Mouse (Mus musculus) MEL (cell line): ENCODE data around the gene Igflr1. TPM values are rescaled to one million over a fixed set of nuclear protein-coding genes. Genes with fewer than 3 reads are reported as not detected.

ENCODE experiments used
- DNase-seq: peaks from one replicate; pipeline ENCODE4 v3.0.0; 2011; ENCODE audit warnings: low read depth, low spot score
- H3K27ac ChIP-seq: 2 replicates; pipeline ENCODE4 v1.5.1; 2012; ENCODE audit warnings: low read depth, mild to moderate bottlenecking, control low read depth, low read length, moderate library complexity; ENCODE audit not compliant: control insufficient read depth
- H3K27me3 ChIP-seq, 2 experiments: fragments of 150-350 bp in 1 of 2; sonication (generic) in 1 of 2; 2 replicates each; pipeline ENCODE4 v1.6.1; 2012; ENCODE audit warnings: low read length in 2 of 2, mild to moderate bottlenecking in 2 of 2, improper control_type of control experiment in 1 of 2, moderate library complexity in 1 of 2; ENCODE audit not compliant: insufficient read depth in 2 of 2, control insufficient read depth in 1 of 2
- H3K36me3 ChIP-seq, 2 experiments: 2 replicates each; pipeline ENCODE4 v1.6.1; 2012 to 2014; ENCODE audit warnings: low read length in 2 of 2, improper control_type of control experiment in 1 of 2, inconsistent platforms in 1 of 2, mild to moderate bottlenecking in 1 of 2; ENCODE audit not compliant: insufficient read depth in 2 of 2, control insufficient read depth in 1 of 2
- H3K4me1 ChIP-seq, 2 experiments: fragments of 150-350 bp in 1 of 2; sonication (generic) in 1 of 2; 2 replicates each; pipeline ENCODE4 v1.6.1; 2012; ENCODE audit warnings: low read length in 2 of 2, improper control_type of control experiment in 1 of 2, mild to moderate bottlenecking in 1 of 2; ENCODE audit not compliant: insufficient read depth in 2 of 2, control insufficient read depth in 1 of 2
- H3K4me3 ChIP-seq, 2 experiments: fragments of 150-350 bp in 1 of 2; sonication (generic) in 1 of 2; 2 replicates each; pipeline ENCODE4 v1.5.1; 2012; ENCODE audit warnings: low read depth in 2 of 2, low read length in 2 of 2, mild to moderate bottlenecking in 2 of 2, moderate library complexity in 2 of 2, control low read depth in 1 of 2, improper control_type of control experiment in 1 of 2; ENCODE audit not compliant: control insufficient read depth in 1 of 2, insufficient read depth in 1 of 2
- H3K79me2 ChIP-seq: 2 replicates; pipeline ENCODE4 v1.6.1; 2012; ENCODE audit warnings: mild to moderate bottlenecking, low read length, moderate library complexity; ENCODE audit not compliant: control insufficient read depth, poor library complexity, insufficient read depth
- H3K9ac ChIP-seq: 2 replicates; pipeline ENCODE4 v1.6.1; 2012; ENCODE audit warnings: low read depth, mild to moderate bottlenecking, control low read depth, low read length, moderate library complexity; ENCODE audit not compliant: control insufficient read depth, poor library complexity, severe bottlenecking
- H3K9me3 ChIP-seq: fragments of 150-350 bp; sonication (generic); replicated peaks from 2 replicates; pipeline ENCODE4 v1.6.1; 2012; ENCODE audit warnings: mild to moderate bottlenecking, low read length, improper control_type of control experiment, moderate library complexity; ENCODE audit not compliant: insufficient read depth
- BHLHE40 ChIP-seq: IDR thresholded peaks from 2 replicates; pipeline ENCODE4 v1.6.1; 2012; ENCODE audit warnings: low read depth, mild to moderate bottlenecking, inconsistent platforms, low read length, improper control_type of control experiment, borderline replicate concordance
- CHD1 ChIP-seq: IDR thresholded peaks from 2 replicates; pipeline ENCODE4 v1.6.1; 2012; ENCODE audit warnings: low read depth, mild to moderate bottlenecking, inconsistent platforms, low read length, improper control_type of control experiment
- CHD2 ChIP-seq: IDR thresholded peaks from 2 replicates; pipeline ENCODE4 v1.6.1; 2011; ENCODE audit warnings: low read length, improper control_type of control experiment
- CTCF ChIP-seq, 3 experiments: IDR thresholded peaks in 2 of 3; conservative IDR thresholded peaks in 1 of 3; 2 replicates each; pipeline ENCODE4 v1.5.1; 2011 to 2012; ENCODE audit warnings: low read length in 3 of 3, low read depth in 2 of 3, mild to moderate bottlenecking in 2 of 3, improper control_type of control experiment in 1 of 3, inconsistent platforms in 1 of 3, mixed read lengths in 1 of 3, moderate library complexity in 1 of 3; ENCODE audit not compliant: control insufficient read depth in 1 of 3, insufficient read depth in 1 of 3, poor library complexity in 1 of 3, severe bottlenecking in 1 of 3
- E2F4 ChIP-seq: IDR thresholded peaks from 2 replicates; pipeline ENCODE4 v1.6.1; 2011; ENCODE audit warnings: low read depth, low read length, improper control_type of control experiment, borderline replicate concordance
- ELF1 ChIP-seq: IDR thresholded peaks from 2 replicates; pipeline ENCODE4 v1.6.1; 2014; ENCODE audit warnings: low read depth, mild to moderate bottlenecking, inconsistent platforms, low read length, improper control_type of control experiment, moderate library complexity
- EP300 ChIP-seq, 2 experiments: IDR thresholded peaks; 2 replicates each; pipeline ENCODE4 v1.6.1; 2011; ENCODE audit warnings: improper control_type of control experiment in 2 of 2, low read length in 2 of 2, low read depth in 1 of 2, mild to moderate bottlenecking in 1 of 2
- ETS1 ChIP-seq: IDR thresholded peaks from 2 replicates; pipeline ENCODE4 v1.6.1; 2012; ENCODE audit warnings: low read depth, mild to moderate bottlenecking, inconsistent platforms, low read length, improper control_type of control experiment, moderate library complexity
- GATA1 ChIP-seq: IDR thresholded peaks from 2 replicates; pipeline ENCODE4 v1.6.1; 2011; ENCODE audit warnings: low read depth, low read length, improper control_type of control experiment
- JUND ChIP-seq: IDR thresholded peaks from 2 replicates; pipeline ENCODE4 v1.6.1; 2011; ENCODE audit warnings: low read depth, mild to moderate bottlenecking, improper control_type of control experiment, low read length
- KAT2A ChIP-seq: conservative IDR thresholded peaks from 2 replicates; pipeline ENCODE4 v1.6.1; 2012; ENCODE audit warnings: low read depth, low read length, improper control_type of control experiment, inconsistent platforms
- MAFK ChIP-seq: IDR thresholded peaks from 2 replicates; pipeline ENCODE4 v1.6.1; 2011; ENCODE audit warnings: low read depth, mild to moderate bottlenecking, low read length, improper control_type of control experiment, borderline replicate concordance
- MAX ChIP-seq: IDR thresholded peaks from 2 replicates; pipeline ENCODE4 v1.6.1; 2011; ENCODE audit warnings: low read length, improper control_type of control experiment
- MAZ ChIP-seq: IDR thresholded peaks from 2 replicates; pipeline ENCODE4 v1.6.1; 2012; ENCODE audit warnings: low read depth, mild to moderate bottlenecking, inconsistent platforms, low read length, improper control_type of control experiment
- MEF2A ChIP-seq: IDR thresholded peaks from 2 replicates; pipeline ENCODE4 v1.6.1; 2014; ENCODE audit warnings: low read depth, mild to moderate bottlenecking, inconsistent platforms, low read length, improper control_type of control experiment; ENCODE audit not compliant: poor library complexity, insufficient replicate concordance, severe bottlenecking; ENCODE audit errors: extremely low read depth
- MXI1 ChIP-seq: IDR thresholded peaks from 2 replicates; pipeline ENCODE4 v1.6.1; 2011; ENCODE audit warnings: mild to moderate bottlenecking, low read depth, low read length, improper control_type of control experiment
- MYB ChIP-seq: IDR thresholded peaks from 2 replicates; pipeline ENCODE4 v1.6.1; 2011; ENCODE audit warnings: mild to moderate bottlenecking, low read depth, low read length, improper control_type of control experiment
- MYC ChIP-seq: IDR thresholded peaks from 2 replicates; pipeline ENCODE4 v1.6.1; 2011; ENCODE audit warnings: low read depth, mild to moderate bottlenecking, low read length, improper control_type of control experiment, moderate library complexity
- NELFE ChIP-seq: IDR thresholded peaks from 2 replicates; pipeline ENCODE4 v1.6.1; 2011; ENCODE audit warnings: low read depth, low read length, improper control_type of control experiment
- NRF1 ChIP-seq: IDR thresholded peaks from 2 replicates; pipeline ENCODE4 v1.6.1; 2014; ENCODE audit warnings: low read depth, mild to moderate bottlenecking, inconsistent platforms, low read length, improper control_type of control experiment, moderate library complexity; ENCODE audit not compliant: poor library complexity, insufficient read depth, severe bottlenecking
- POLR2A ChIP-seq, 2 experiments: IDR thresholded peaks; 2 replicates each; pipeline ENCODE4 v1.6.1; 2011 to 2012; ENCODE audit warnings: low read length in 2 of 2, mild to moderate bottlenecking in 2 of 2, control low read depth in 1 of 2, improper control_type of control experiment in 1 of 2, low read depth in 1 of 2, moderate library complexity in 1 of 2; ENCODE audit not compliant: control insufficient read depth in 1 of 2, insufficient read depth in 1 of 2, poor library complexity in 1 of 2
- POLR2AphosphoS2 ChIP-seq: IDR thresholded peaks from 2 replicates; pipeline ENCODE4 v1.6.1; 2011; ENCODE audit warnings: low read length, improper control_type of control experiment
- RAD21 ChIP-seq: IDR thresholded peaks from 2 replicates; pipeline ENCODE4 v1.6.1; 2011; ENCODE audit warnings: mild to moderate bottlenecking, low read depth, low read length, improper control_type of control experiment
- RCOR1 ChIP-seq: IDR thresholded peaks from 2 replicates; pipeline ENCODE4 v1.6.1; 2012; ENCODE audit warnings: low read depth, mild to moderate bottlenecking, inconsistent platforms, low read length, improper control_type of control experiment
- SIN3A ChIP-seq: IDR thresholded peaks from 2 replicates; pipeline ENCODE4 v1.6.1; 2012; ENCODE audit warnings: low read length, improper control_type of control experiment, inconsistent platforms
- SMC3 ChIP-seq: IDR thresholded peaks from 2 replicates; pipeline ENCODE4 v1.6.1; 2011; ENCODE audit warnings: low read depth, low read length, improper control_type of control experiment
- TAL1 ChIP-seq: IDR thresholded peaks from 2 replicates; pipeline ENCODE4 v1.6.1; 2012; ENCODE audit warnings: mild to moderate bottlenecking, inconsistent platforms, low read length, moderate library complexity, mixed read lengths
- TCF12 ChIP-seq: IDR thresholded peaks from 2 replicates; pipeline ENCODE4 v1.6.1; 2014; ENCODE audit warnings: low read depth, mild to moderate bottlenecking, inconsistent platforms, low read length, improper control_type of control experiment, moderate library complexity
- ZC3H11A ChIP-seq: IDR thresholded peaks from 2 replicates; pipeline ENCODE4 v1.6.1; 2012; ENCODE audit warnings: low read depth, mild to moderate bottlenecking, inconsistent platforms, low read length, improper control_type of control experiment
- ZKSCAN1 ChIP-seq: IDR thresholded peaks from 2 replicates; pipeline ENCODE4 v1.6.1; 2012; ENCODE audit warnings: low read depth, mild to moderate bottlenecking, inconsistent platforms, low read length, improper control_type of control experiment, moderate library complexity
- polyA plus RNA-seq, 2 experiments: library from polyadenylated mRNA; stranded (reverse) in 1 of 2; unstranded in 1 of 2; fragments of >175 nt in 1 of 2; fragments of >200 nt in 1 of 2; gene quantifications; 2 replicates each; pipeline versions ENCODE4 v1.2.1 to v1.2.4; 2012; ENCODE audit warnings: low replicate concordance in 2 of 2, low read depth in 1 of 2; ENCODE audit not compliant: insufficient read length in 2 of 2, insufficient read depth in 1 of 2, missing spikeins in 1 of 2
- total RNA-seq: library from RNA; depleted of rRNA; stranded (reverse); fragments of 300-350 nt; gene quantifications from 2 replicates; pipeline ENCODE4 v1.2.3, GENCODE M21; 2012

The Igflr1 gene
- total and polyA plus RNA-seq, 3 experiments = 1.3 to 3.1 TPM; not detected in 1

GRCm38 (mm10) chr7:30551445-30552101 is 13.7 kb upstream of the Igflr1 start (continued):
- 0 out of 2 replicates have a peak, but pooled peaks have one; percentile 41 for TF ChIP-seq E2F4
- TF ChIP-seq ZKSCAN1 = no peak
- no peak for TF ChIP-seq CHD2
- peak in 2 of 3 experiments; percentile 25 to 45; a peak in 4 of 6 replicates for TF ChIP-seq CTCF (IDR thresholded peaks at IDR 0.05 in 2 of 3, conservative IDR thresholded peaks at IDR 0.05 in 1 of 3; ENCODE audit: control insufficient read depth in 1 of 3, insufficient read depth in 1 of 3, low read depth in 2 of 3, low read length in 3 of 3, poor library complexity in 1 of 3, severe bottlenecking in 1 of 3)
- no peak for TF ChIP-seq ZC3H11A
- no peak for TF ChIP-seq MYB
- TF ChIP-seq POLR2A (IDR thresholded peaks at IDR 0.05; ENCODE audit: control insufficient read depth in 1 of 2, insufficient read depth in 1 of 2, low read depth in 1 of 2, low read length in 2 of 2, poor library complexity in 1 of 2) = no peak
- TF ChIP-seq MYC = peak; percentile 89
- TF ChIP-seq NRF1 = no peak
- TF ChIP-seq JUND = no peak
- no peak for TF ChIP-seq NELFE
- peak; percentile 64 for TF ChIP-seq MAX
- no peak; the same call in none of the 2 replicates for TF ChIP-seq RAD21
- 0 out of 2 replicates have a peak, but pooled peaks have one; percentile 12 for TF ChIP-seq TCF12
- TF ChIP-seq MAFK = no peak
- TF ChIP-seq TAL1 = no peak
- no peak for TF ChIP-seq BHLHE40
- no peak; the same call in 1 of the 2 replicates for TF ChIP-seq SIN3A
- TF ChIP-seq KAT2A = peak; percentile 76
- TF ChIP-seq GATA1 = no peak
- TF ChIP-seq EP300 (IDR thresholded peaks at IDR 0.05; ENCODE audit: low read depth in 1 of 2, low read length in 2 of 2) = no peak

DNA sequence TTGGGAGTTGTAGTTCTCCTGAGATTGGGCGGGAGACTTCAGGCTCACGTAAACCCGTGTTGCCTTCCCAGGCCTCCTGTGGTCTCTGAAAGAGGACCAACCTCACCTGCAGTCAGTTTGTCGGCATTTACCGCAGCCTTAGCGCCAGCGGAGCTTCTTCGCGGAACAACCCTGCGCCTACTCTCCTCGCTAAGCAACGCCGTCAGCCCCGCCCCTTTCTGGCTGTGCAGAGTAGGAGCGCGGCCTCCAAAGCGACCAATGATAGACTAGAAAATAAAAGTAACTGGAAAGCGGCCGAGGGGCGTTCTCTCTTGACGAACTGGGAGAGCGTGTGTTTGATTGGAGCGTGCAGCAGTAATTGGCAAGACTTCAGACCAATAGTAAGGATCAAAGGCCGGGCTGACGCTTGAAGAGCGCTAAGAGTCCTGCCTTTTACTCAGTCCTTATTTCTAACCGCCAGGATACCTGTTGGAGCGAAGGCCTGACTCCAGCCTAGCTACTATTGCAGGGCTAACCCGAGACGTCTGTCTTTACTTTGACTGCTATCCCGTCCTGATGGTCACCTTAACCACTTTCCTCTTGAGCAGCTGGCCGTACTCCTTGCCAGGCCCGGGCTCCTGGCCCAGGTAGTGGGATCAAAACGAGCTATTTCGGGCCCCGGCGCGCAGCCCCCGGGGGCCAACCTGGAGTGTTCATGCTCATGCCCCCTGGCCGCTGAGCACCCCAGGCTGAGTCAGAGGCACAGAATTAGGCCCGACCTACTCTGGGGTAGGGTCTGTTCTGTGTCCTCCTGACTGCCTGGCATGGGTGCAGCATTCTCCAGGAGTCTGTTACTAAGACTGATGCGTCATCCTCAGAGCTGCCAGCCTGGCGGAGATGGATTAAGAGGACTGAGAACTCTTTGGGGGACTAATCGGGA is 12.9 kb upstream of the Igflr1 start, which contains the start of the genes Hspb6 and Proser3:
TSS of gene Hspb6 (plus strand) at position 77 of the 919 bp plus-strand sequence.
TSS of gene Proser3 (minus strand) at position 198 of the 919 bp plus-strand sequence.
- no peaks in the 10 kb centered on the region for H3K27me3 ChIP-seq
- H3K9ac ChIP-seq = peak within 1 kb of the TSS; percentile 84
- peaks cover 0 to 5% of the 10 kb centered on the region in 2 experiments; a peak in 1 of 4 replicates for H3K4me1 ChIP-seq
- H3K79me2 ChIP-seq = peaks cover 2% of the 10 kb centered on the region; the same call in 1 of the 2 replicates
- peak within 1 kb of the TSS; percentile 93 for H3K27ac ChIP-seq
- peak; percentile 99 for DNase-seq
- H3K36me3 ChIP-seq = peaks cover 0 to 5% of the 10 kb centered on the region in 2 experiments; a peak in 2 of 4 replicates
- H3K4me3 ChIP-seq = peak within 1 kb of the TSS; percentile 71 to 78
- H3K9me3 ChIP-seq = no peaks in the 10 kb centered on the region
- peak; percentile 99 for TF ChIP-seq NELFE
- no peak for TF ChIP-seq SMC3
- TF ChIP-seq CHD1 = no peak
- peak; percentile 15; the same call in 1 of the 2 replicates for TF ChIP-seq ELF1
- peak; percentile 28; the same call in 1 of the 2 replicates for TF ChIP-seq CHD2
- no peak for TF ChIP-seq BHLHE40
- TF ChIP-seq POLR2AphosphoS2 = peak; percentile 98
- no peak for TF ChIP-seq MAFK
- TF ChIP-seq ETS1 = peak; percentile 27; the same call in 1 of the 2 replicates
- no peak for TF ChIP-seq RCOR1
- no peak for TF ChIP-seq MEF2A
- TF ChIP-seq GATA1 = no peak
- TF ChIP-seq POLR2A (IDR thresholded peaks at IDR 0.05; ENCODE audit: control insufficient read depth in 1 of 2, insufficient read depth in 1 of 2, low read depth in 1 of 2, low read length in 2 of 2, poor library complexity in 1 of 2) = peak; percentile 59 to 99
- TF ChIP-seq MAX = peak; percentile 38; the same call in 1 of the 2 replicates
- peak; percentile 47 for TF ChIP-seq MXI1
- no peak for TF ChIP-seq ZC3H11A
- no peak for TF ChIP-seq MAZ
- TF ChIP-seq TCF12 = peak; percentile 40
- no peak for TF ChIP-seq ZKSCAN1
